Mouse (Mus musculus) C2C12 (cell line): ENCODE measurements around the gene Arrdc3. TPM values are rescaled to one million over a fixed set of nuclear protein-coding genes. Genes with fewer than 3 reads are reported as not detected.

Experiments used
- H3K27me3 ChIP-seq: one replicate; pipeline ENCODE4 v1.6.1; 2011; ENCODE audit not compliant: control insufficient read depth, insufficient read depth, insufficient read length
- H3K36me3 ChIP-seq: one replicate; pipeline ENCODE4 v1.6.1; 2011; ENCODE audit not compliant: control insufficient read depth, insufficient read depth
- H3K4me3 ChIP-seq: one replicate; pipeline ENCODE4 v1.5.1; 2011; ENCODE audit warnings: mild to moderate bottlenecking, control low read depth; ENCODE audit not compliant: poor library complexity, insufficient read depth, severe bottlenecking
- H3K79me2 ChIP-seq: one replicate; pipeline ENCODE4 v1.6.1; 2011; ENCODE audit not compliant: control insufficient read depth, insufficient read depth
- H3K79me3 ChIP-seq: one replicate; pipeline ENCODE4 v1.6.1; 2011; ENCODE audit warnings: low read depth, control low read depth
- H3ac ChIP-seq: one replicate; pipeline ENCODE3; 2011; ENCODE audit warnings: low read depth; ENCODE audit not compliant: control insufficient read depth, insufficient read length
- CEBPB ChIP-seq: IDR thresholded peaks from one replicate; pipeline ENCODE4 v1.6.1; 2011; ENCODE audit warnings: low read depth, mild to moderate bottlenecking, control low read depth, moderate library complexity
- CTCF ChIP-seq: IDR thresholded peaks from one replicate; pipeline ENCODE4 v1.5.1; 2011; ENCODE audit not compliant: control insufficient read depth, insufficient read depth, insufficient read length
- FOSL1 ChIP-seq: IDR thresholded peaks from one replicate; pipeline ENCODE4 v1.8.0; 2011; ENCODE audit warnings: mild to moderate bottlenecking, low read length; ENCODE audit not compliant: poor library complexity, insufficient read depth, severe bottlenecking
- MAX ChIP-seq: IDR thresholded peaks from one replicate; pipeline ENCODE4 v1.6.1; 2011; ENCODE audit warnings: mild to moderate bottlenecking, control low read depth
- MYOD1 ChIP-seq: IDR thresholded peaks from one replicate; pipeline ENCODE4 v1.6.1; 2011; ENCODE audit warnings: low read depth; ENCODE audit not compliant: control insufficient read depth, insufficient read length
- MYOG ChIP-seq: IDR thresholded peaks from one replicate; pipeline ENCODE4 v1.6.1; 2011; ENCODE audit not compliant: control insufficient read depth, insufficient read length; ENCODE audit errors: extremely low read depth
- USF1 ChIP-seq: IDR thresholded peaks from one replicate; pipeline ENCODE4 v1.6.1; 2011; ENCODE audit warnings: low read depth, mild to moderate bottlenecking, control low read depth, moderate library complexity
- polyA plus RNA-seq: library from polyadenylated mRNA; unstranded; fragments of >200 nt; fragmentation: generic; extraction: Trizol; gene quantifications from one replicate; pipeline ENCODE4 v1.2.1, GENCODE M21; 2012; ENCODE audit warnings: missing spikeins

The Arrdc3 gene
- polyA plus RNA-seq, 1 experiment: 3.2 TPM

GRCm38 (mm10) chr13:80940421-80940820, 57.2 kb downstream of the Arrdc3 start:
- Histone ChIP-seq H3K36me3 (no peaks in the 10 kb centered on the region), H3K79me3 (no peaks in the 10 kb centered on the region), H3ac (peak overlapping the region; percentile 14), H3K4me3 (no peak overlapping the region), H3K27me3 (no peaks in the 10 kb centered on the region), H3K79me2 (no peaks in the 10 kb centered on the region)
- TF ChIP-seq CTCF (no peak), MYOD1 (no peak), FOSL1 (no peak), MYOG (no peak), USF1 (no peak), MAX (no peak), CEBPB (no peak)

DNA sequence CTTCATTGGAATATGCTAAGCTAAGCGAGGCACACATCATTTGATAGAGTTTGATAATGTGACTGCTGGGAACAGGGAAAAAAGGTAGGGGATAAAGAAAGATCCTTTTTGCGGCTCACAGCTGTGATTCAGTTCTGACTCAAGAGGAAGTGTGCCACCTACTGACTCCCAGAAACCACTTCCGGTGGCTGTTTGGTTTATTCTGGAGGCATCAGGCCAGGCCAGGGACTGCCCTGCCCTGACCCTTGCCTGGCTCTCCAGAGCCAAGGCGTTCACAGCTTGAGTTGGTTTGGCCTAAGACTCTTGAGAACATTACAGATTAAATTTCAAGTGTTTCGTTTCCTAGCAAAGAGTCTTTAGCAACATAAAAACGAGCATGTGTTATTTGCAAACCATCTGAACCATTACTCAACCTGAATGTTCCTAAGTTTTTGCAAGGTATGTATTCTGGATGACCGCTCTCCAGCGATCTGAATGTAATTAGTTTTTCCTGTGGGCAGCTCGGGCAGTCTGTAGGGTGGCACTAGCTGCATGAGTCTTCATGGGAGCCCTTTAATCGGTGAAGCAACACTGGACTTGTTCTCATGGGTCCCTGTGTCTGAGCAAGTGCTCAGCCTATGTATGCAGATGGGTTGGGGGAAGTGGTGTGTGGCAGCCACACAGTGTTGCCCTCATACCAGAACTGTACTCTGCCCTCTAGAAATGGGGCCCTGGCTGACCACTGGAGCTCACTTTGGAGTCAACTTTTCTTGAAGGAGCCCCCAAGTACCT, 57.9 kb downstream of the Arrdc3 start:
- TF ChIP-seq USF1 (no peak), MYOD1 (peak; percentile 45), CEBPB (peak; percentile 31), FOSL1 (peak; percentile 81), MYOG (no peak)
- H3K27me3 ChIP-seq: no peaks in the 10 kb centered on the region
- H3ac ChIP-seq: no peak overlapping the region
- no peaks in the 10 kb centered on the region for H3K79me2 ChIP-seq
- no peaks in the 10 kb centered on the region for H3K36me3 ChIP-seq
- H3K4me3 ChIP-seq: no peak overlapping the region
- H3K79me3 ChIP-seq: no peaks in the 10 kb centered on the region

- Histone ChIP-seq H3ac (no peak overlapping the region), H3K27me3 (no peaks in the 10 kb centered on the region), H3K4me3 (no peak overlapping the region), H3K79me2 (no peaks in the 10 kb centered on the region), H3K79me3 (no peaks in the 10 kb centered on the region), H3K36me3 (no peaks in the 10 kb centered on the region)
- TF ChIP-seq MAX: no peak
- TF ChIP-seq FOSL1: no peak
- TF ChIP-seq CTCF: no peak
- no peak for TF ChIP-seq CEBPB
- TF ChIP-seq MYOG: no peak
- no peak for TF ChIP-seq USF1
- no peak for TF ChIP-seq MYOD1
These were observed 61.3 kb downstream of the Arrdc3 start for GRCm38 (mm10) chr13:80944532-80944931.
